Mouse (Mus musculus): ENCODE measurements around the gene Crim1. TPM values are rescaled to one million over a fixed set of nuclear protein-coding genes. Genes with fewer than 3 reads are reported as not detected.

Crim1 gene
- total RNA-seq, 2 experiments from 2014 or later, result 32.7 to 33.3 TPM

DNA sequence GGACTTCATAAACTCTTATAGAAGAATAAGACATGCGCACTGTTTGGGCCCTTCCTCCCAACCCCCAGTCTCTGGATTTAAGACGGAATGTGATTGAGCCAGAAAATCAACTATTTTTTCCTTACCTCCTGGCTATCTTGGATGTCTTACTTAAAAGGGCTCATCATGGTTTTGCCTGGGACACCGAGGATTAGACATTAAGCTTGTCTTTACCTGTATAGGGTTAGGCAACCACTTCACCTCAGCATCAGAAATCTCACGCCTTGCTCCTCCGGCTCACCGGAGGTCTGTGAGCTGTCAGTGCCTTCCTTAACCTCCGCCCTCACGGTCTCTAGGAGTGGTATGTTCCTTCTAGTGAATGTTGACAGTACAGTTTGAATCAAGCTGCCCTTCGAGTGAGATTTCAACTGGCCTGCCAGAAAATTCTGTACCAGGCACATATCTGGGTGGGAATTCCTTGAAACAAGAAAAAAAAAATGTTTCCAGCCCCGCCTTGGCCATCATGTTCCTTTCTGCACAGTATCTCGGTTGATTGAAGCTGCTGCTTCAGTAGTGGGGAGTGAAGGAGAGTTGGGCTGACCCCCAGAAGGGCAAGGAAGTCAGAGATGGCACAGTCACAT is 121.3 kb downstream of the Crim1 start:
- no peak for DNase-seq (ENCODE audit: low spot score in 2 of 2)

- no peak for DNase-seq (ENCODE audit: low spot score in 2 of 2)
These were observed 122.6 kb downstream of the Crim1 start for GRCm38 (mm10) chr17:78322369-78323335.

DNA sequence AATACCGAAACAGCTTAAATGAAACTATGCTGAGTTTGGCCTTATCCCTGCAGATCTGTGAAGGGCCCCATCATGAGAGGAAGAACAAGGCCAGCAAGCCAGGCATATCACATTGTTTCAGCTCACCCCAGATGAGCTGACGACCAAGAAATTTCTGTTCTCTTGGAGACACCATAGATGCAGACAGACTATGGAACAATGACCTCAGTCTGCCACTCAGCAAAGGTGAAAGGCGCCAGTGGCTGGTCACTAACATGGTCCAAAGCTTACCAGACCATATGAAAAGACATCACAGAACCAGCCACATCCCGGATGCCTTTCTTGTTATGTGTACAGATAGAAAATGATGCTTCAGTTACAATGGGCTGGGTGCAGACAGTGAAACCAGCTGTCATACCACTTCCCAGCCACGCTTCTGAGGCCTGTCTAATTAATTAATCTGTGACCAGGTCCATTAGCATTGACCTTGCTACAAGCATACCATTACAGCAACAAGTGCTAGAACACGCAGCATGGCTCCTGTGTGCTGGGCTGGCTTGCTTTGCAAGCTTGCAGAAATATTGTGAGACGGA is 125.8 kb downstream of the Crim1 start:
- DNase-seq (ENCODE audit: low spot score in 2 of 2), result no peak

DNA sequence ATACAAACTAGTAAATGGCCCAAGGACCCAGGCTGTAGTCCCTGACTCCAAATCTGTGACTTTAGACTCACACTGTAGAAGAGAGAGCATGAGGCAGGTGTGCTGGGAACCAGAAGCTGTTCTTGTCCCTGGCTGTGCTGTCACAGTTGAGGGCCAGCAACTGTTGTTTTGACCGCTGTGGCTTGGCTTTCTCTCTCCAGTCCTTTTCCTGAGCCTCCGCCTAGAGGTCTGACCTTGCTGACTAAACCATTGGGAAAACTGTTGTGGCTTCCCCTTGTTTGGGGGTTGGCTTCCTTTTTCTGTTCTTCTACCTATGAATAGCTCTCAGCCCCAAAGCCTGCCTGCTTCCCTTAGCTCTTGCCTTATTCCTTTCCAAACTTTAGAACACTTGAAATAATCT is 126.3 kb downstream of the Crim1 start:
- DNase-seq (ENCODE audit: low spot score in 2 of 2), result no peak

GRCm38 (mm10) chr17:78327187-78327586 is 127.1 kb downstream of the Crim1 start:
- DNase-seq (ENCODE audit: low spot score in 2 of 2), result no peak

GRCm38 (mm10) chr17:78328287-78328686 is 128.2 kb downstream of the Crim1 start:
- DNase-seq (ENCODE audit: low spot score in 2 of 2), result no peak

- DNase-seq (ENCODE audit: low spot score in 2 of 2), result no peak
These were observed 131.4 kb downstream of the Crim1 start for GRCm38 (mm10) chr17:78331438-78331837.

DNA sequence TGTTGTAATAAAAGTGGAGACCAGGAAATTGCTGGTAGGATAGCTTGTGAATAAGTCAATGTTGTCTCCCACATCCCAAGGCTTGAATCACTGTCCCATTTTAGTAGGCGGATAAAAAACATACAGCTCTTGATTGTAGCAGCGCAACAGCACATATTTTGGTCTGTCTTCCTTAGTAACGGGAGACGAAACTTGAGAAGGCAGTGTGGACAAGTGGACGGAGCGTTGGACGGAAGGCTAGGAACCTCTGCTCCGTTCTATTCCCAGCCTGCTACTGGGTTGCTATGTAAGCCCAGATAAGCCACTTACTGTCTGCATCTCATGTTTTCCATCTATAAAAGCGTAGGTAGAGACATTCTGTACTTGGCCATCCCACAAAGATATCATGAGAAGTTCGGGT is 133.2 kb downstream of the Crim1 start:
- no peak for DNase-seq (ENCODE audit: low spot score in 2 of 2)

GRCm38 (mm10) chr17:78335250-78335649 is 135.2 kb downstream of the Crim1 start:
- no peak for DNase-seq (ENCODE audit: low spot score in 2 of 2)

DNA sequence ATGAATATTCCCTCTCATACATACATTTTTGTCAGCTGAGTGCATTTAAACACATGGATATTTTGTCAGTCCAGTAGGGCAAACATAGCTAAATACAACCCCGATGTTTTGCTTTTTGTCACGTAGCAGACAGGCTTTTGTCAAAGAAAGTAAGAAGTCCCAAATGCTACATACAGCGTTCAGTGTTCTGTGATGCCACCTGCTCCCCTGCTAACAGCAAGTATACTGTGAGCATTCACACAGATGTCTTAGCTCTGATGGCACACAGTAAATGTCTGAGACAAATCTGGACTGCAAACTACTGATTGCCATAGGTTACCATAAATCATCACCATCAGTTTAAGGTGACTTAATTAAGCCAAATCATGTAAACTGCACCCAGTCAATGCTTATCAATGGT is 143.6 kb downstream of the Crim1 start:
- DNase-seq (ENCODE audit: low spot score in 2 of 2), result no peak

DNA sequence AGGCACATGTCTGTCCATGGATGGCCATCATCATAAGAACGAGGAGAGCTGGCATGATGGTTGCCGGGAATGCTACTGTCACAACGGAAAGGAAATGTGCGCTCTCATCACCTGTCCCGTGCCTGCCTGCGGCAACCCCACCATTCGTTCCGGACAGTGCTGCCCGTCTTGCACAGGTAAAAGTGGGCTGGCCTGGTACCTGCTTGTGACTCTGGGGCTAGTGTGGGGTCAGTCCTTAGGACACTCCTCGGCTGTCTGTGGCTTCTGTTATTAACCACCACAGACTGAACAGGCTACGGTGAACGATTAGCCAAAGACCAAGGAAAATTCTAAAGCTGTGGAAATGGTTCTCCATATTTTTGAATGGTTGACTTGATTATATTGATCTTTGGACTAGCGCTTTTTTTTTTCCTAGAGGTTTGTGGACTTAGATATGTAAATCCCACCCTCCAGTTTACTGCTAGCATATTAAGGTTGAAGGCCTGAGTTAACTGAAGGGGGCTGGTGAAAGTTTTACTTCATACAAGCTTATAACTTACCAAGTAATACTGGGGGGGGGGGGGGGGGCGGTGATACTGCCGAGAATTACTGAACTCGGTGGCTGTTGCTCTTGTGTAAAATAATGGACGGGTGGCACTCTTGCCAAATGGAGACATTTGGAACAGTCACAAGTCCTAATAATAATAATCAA is 147.2 kb downstream of the Crim1 start:
- no peak for DNase-seq (ENCODE audit: low spot score in 2 of 2)

- DNase-seq (ENCODE audit: low spot score in 2 of 2), result no peak
These were observed 151.8 kb downstream of the Crim1 start for GRCm38 (mm10) chr17:78351676-78352499.

DNA sequence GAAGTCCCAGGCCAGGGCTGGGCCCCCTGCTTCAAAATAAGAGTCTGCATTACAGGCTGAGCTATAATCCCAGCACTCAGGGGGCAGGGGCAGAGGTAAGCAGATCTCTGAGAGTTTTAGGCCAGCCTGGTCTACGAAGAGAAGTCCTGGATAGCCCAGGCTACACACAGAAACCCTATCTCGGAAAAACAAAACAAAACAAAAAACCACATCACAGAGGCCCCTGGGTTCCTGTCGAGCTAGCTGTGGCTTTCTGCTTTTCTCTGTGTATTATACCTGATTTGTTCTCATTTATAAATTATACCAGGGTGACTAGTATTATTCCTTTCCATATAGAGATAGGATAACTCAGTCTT is 152.4 kb downstream of the Crim1 start:
- no peak for DNase-seq (ENCODE audit: low spot score in 2 of 2)

DNA sequence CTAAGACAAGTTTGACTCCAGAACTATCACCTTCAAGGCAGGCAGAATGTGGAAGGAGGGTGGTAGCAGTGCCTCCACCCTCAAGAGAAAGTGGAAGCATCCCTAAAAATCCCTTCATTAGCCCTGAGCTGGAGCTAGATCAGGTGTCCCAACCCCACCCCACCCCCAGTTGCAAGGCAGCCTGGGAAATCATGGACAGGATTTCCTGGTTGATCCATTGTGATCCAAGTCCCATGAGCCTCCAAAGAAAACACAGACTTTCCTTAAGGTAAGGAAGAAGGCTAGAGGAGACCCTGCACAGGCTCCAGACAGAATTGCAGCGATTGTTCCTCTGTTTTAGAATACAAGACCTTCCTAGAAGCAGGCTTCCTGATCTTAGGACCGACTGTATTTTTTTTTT is 154.4 kb downstream of the Crim1 start:
- DNase-seq (ENCODE audit: low spot score in 2 of 2), result no peak

- DNase-seq (ENCODE audit: low spot score in 2 of 2), result no peak
These were observed 154.8 kb downstream of the Crim1 start for GRCm38 (mm10) chr17:78354871-78355270.

GRCm38 (mm10) chr17:78355611-78356010 is 155.6 kb downstream of the Crim1 start:
- no peak for DNase-seq (ENCODE audit: low spot score in 2 of 2)

DNA sequence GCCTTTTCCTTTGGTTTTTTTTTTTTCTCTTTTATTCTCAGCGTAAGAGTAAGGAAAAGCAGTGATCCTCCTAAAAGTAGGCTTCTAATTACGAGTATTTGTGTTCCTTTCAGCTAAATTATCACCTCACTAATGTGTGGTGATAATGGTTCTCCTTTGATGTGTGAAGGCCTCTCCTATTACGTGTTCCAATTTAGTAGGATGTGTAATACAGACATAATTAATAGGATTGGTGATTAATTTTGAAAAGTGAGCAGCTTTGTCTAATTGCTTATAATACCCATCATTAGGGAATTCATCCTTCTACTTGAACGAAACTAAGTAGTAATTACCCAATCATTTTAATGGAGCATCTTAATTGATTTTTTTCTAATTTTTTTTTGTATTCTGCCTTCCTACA is 157.7 kb downstream of the Crim1 start:
- no peak for DNase-seq (ENCODE audit: low spot score in 2 of 2)

DNA sequence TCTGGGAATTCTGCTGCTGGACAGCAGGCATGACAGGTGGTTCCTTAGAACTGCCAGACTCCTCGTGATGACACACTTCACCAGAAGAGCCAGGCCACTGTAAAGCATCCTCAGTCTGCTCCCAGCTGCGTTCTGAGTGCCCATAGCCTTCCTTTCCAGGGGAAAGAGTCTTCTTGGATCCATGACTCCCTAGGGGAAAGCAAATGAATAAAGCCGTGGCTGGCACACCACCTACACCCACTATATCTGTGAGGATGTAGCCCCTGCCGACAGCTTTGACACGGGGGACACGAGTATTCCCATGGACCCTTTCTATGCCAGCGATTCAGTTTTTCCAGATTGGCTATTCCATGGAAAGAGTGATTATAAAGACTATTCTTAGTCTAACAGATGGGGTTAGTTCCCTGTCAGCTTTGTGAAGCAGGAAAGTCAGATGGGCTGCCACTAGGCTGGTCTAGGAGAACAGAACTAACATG is 158.2 kb downstream of the Crim1 start:
- DNase-seq (ENCODE audit: low spot score in 2 of 2), result no peak

- no peak for DNase-seq (ENCODE audit: low spot score in 2 of 2)
These were observed 162.1 kb downstream of the Crim1 start for GRCm38 (mm10) chr17:78361939-78362728.

Data from adrenal gland, adult 18-20 months (tissue).